Mouse (Mus musculus) WW6 (cell line): ENCODE results near the gene Uncx.

ENCODE experiments used
- DNase-seq: peaks from one replicate; pipeline ENCODE4 v3.0.0-alpha.2; 2013; ENCODE audit warnings: low read depth, low spot score

Gene Uncx

GRCm38 (mm10) chr5:139542556-139542955 is 738 bp upstream of the Uncx start:
- DNase-seq = no peak

- DNase-seq = no peak
Measured at GRCm38 (mm10) chr5:139543650-139544270, 466 bp downstream of the Uncx start.

GRCm38 (mm10) chr5:139544271-139545135 is 1.2 kb downstream of the Uncx start:
- no peak for DNase-seq

GRCm38 (mm10) chr5:139545221-139545620 is 1.9 kb downstream of the Uncx start:
- DNase-seq = no peak

GRCm38 (mm10) chr5:139545673-139546335 is 2.5 kb downstream of the Uncx start:
- no peak for DNase-seq

GRCm38 (mm10) chr5:139546336-139546770 is 3.1 kb downstream of the Uncx start:
- no peak for DNase-seq

- no peak for DNase-seq
Measured at GRCm38 (mm10) chr5:139546771-139547420, 3.6 kb downstream of the Uncx start.

- no peak for DNase-seq
Measured at GRCm38 (mm10) chr5:139547421-139547931, 4.2 kb downstream of the Uncx start.

GRCm38 (mm10) chr5:139553446-139554273 is 10.4 kb downstream of the Uncx start:
- DNase-seq = no peak

GRCm38 (mm10) chr5:139554478-139555335 is 11.4 kb downstream of the Uncx start:
- no peak for DNase-seq

- DNase-seq = no peak
Measured at GRCm38 (mm10) chr5:139555476-139556115, 12.3 kb downstream of the Uncx start.

- no peak for DNase-seq
Measured at GRCm38 (mm10) chr5:139556116-139556678, 12.9 kb downstream of the Uncx start.

GRCm38 (mm10) chr5:139557079-139557478 is 13.8 kb downstream of the Uncx start:
- no peak for DNase-seq

- DNase-seq = no peak
Measured at GRCm38 (mm10) chr5:139557531-139558467, 14.5 kb downstream of the Uncx start.

GRCm38 (mm10) chr5:139558468-139558804 is 15.1 kb downstream of the Uncx start:
- no peak for DNase-seq

- no peak for DNase-seq
Measured at GRCm38 (mm10) chr5:139558917-139559660, 15.8 kb downstream of the Uncx start.

- no peak for DNase-seq
Measured at GRCm38 (mm10) chr5:139559782-139560181, 16.5 kb downstream of the Uncx start.
